Mouse (Mus musculus) 3T3-L1 (cell line): Measurements from ENCODE around the gene Cenpt.
A peak's percentile ranks its signal among the peaks of the same experiment; 100 is the strongest.
"Not testable (repeated sequence)": the region's sequence is repeated elsewhere in the genome, so short reads cannot be mapped to it uniquely, and the experiment has no call there.

Experiments used
- DNase-seq: peaks from one replicate; pipeline ENCODE4 v3.0.0-alpha.2; 2015; ENCODE audit warnings: low read depth, low spot score

Gene Cenpt

DNA sequence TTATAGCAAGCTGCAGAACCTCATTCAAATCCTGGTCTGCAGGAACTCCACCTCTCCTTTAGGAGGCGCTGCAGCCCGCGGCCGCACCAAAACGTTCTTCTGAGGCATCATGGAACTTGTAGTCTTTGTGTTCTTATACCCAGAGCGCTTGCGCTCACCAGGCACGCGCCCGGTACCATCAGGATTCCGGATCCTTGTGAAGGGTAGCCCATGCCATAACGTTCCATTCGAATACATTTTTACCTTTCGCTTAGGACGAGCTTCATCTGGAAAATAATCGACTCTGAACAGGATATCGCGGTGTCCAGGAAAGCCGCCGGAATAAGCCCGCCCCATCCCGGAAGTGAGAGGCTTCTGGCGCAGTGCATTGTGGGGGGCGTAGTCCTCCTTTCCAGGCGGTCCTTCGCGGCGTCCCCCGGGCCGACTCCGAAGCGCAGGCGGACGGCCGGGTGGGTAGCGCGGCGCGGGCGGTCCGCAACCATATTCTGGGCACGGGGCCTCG lies 1.7 kb upstream of the Cenpt start, which contains the start of gene Thap11:
Gene Thap11, plus strand, starts transcription at position 418 of the 502 bp plus-strand sequence.
- peak; percentile 97 for DNase-seq

DNA sequence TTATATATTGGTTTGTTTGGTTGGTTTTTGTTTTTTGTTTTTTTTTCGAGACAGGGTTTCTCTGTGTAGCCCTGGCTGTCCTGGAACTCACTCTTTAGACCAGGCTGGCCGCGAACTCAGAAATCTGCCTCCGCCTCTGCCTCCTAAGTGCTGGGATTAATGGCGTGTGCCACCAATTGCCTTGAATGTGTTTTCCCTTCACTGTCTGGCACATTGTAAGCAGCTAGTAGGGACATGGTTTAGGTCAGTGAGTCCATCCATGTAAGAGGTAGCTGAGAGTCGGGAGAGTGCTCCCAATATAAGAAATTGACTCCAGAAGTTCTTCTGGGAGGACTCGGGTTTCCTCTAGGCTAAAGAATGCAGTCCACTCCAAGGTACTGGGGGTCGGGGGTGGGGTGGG lies 1.2 kb upstream of the Cenpt start:
- no peak for DNase-seq

GRCm38 (mm10) chr8:105852146-105852729 lies 840 bp downstream of the Cenpt start:
- no peak for DNase-seq

GRCm38 (mm10) chr8:105851651-105852143 lies 1.4 kb downstream of the Cenpt start:
- peak; percentile 97 for DNase-seq

DNA sequence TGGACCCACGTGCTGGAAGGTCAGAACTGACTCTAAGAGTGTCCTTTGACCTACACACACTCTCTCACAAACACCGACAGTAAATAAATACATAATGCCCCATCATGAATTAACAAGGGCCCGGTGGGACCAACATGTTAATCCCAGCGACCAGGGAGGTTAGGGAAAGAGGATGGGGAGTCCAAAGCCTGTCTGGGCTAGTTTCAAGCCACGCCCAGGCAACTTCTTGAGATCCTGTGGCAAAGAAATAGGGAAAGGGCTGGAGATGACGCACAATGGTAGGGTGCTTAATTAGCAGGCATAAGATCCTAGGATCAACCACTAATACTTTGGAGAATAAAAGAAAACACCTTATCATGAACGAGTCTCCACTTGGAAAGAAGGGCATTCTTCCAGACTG lies 2.5 kb downstream of the Cenpt start:
- DNase-seq: no peak

GRCm38 (mm10) chr8:105850014-105850413 lies 3.1 kb downstream of the Cenpt start:
- DNase-seq: no peak

DNA sequence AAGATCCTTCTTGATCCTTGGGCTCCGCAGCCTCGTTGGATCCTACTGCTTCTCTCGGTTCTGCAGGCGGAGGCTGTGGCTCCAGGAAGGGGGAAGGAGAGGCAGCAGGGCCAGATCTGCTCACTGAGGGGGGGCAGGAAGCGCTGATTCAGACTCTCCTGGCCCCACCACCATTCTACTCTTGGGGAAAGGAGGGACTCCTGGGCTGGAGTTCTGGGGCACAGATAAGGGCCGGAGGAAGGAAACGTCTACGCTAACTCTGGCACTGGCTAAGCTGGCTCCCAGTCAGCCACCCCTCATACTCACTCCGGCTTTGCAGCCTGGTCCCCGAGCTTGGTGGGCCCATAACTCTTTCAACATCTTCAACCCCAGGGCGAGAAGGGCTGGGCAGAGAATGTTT lies 6.4 kb downstream of the Cenpt start:
- DNase-seq: no peak

GRCm38 (mm10) chr8:105839209-105839608 lies 13.9 kb downstream of the Cenpt start:
- no peak for DNase-seq

GRCm38 (mm10) chr8:105836991-105837390 lies 16.1 kb downstream of the Cenpt start:
- DNase-seq: no peak

DNA sequence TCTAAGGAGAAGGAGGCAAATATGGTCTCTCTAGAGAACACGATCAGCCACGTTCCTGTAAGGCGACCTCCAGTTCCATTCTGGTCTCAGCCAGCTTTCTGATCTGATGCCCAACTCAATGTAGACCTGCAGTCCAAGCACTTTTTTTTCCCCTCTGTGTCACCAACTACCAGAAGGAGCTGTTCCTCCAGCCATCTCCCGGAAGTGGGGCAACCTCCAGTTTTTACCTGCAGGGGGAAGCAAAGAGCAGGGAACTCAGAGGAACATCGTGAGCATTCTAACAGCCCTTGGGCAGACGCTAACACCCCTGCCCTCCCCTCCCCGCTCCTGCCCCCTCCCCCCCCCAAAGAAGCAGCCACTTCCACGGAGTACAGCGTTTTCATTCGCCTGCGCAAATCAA lies 17.8 kb downstream of the Cenpt start:
- DNase-seq: peak; percentile 89

- not testable (repeated sequence) for DNase-seq
Measured at GRCm38 (mm10) chr8:105833740-105834139, 19.3 kb downstream of the Cenpt start.

DNA sequence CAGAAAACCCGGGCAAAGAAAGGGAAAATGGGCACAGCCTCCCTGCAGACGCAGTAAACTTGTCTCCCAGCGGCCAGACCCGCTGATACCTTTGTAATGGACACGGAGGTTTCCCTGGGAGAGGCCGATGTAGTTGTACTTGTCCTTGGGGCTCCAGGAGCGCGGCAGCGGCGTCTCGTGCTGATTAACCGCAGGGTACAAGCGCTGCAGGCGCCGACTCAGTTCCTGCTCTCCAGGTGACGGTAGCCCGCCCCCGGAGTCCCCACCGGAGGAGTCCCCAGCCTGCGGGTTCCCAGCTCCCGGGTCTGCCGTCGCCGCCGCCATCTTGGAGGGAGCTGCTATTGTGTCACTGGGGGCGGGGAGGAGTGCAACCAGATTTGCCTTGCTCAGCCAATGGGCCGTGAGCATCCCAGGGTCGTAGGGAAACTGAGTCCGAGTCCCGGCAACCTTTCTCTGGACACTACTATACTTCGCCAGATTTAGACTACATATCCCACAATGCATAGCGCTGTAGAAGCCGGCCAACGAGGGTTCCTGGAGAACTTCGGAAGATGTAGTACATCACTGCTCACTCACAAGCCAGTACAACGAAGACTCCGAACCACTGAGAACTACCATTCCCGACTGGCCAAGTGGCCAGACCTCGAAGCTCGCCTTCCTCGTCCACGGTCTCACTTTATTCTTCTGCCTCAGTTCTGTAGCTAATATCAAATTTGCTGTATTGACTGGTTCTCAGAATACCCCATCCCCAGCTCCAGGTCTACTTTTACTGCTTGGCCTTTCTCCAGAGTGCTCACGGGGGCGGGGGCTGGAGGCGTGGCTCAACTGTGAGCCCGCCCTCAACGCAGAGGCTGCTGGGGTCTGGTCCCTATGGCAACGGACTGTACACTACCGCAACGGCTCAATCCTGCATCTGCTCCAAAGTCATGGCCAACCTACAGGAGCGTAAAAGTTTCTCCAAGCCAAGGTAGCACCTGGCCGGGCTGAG lies 25.9 kb downstream of the Cenpt start, which contains the start of the genes Ranbp10 and Tsnaxip1:
Gene Ranbp10, minus strand, starts transcription at position 490 of the 988 bp plus-strand sequence.
Gene Tsnaxip1, plus strand, starts transcription at position 871 of the 988 bp plus-strand sequence.
- DNase-seq: peak; percentile 100

- peak; percentile 41 for DNase-seq
Measured at GRCm38 (mm10) chr8:105826379-105826778, 26.7 kb downstream of the Cenpt start.

DNA sequence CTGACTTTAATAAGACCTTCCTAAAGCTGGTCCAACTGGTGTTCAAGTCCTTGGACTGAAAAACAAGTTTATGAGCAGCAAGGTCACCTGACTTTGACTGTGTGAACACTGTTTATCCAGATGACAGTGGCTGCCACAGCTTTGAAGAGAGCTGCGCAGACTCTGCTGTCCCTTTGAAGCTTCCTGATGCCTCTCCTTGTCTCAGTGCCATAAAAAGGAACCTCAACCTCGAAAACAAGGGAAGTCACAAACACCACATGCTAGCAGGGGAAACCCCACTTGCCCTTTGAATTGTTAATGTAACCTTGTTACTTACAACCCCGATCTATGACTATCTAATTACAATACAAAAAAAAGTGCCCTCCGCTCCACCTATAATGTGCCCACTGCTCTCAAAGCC lies 27.6 kb downstream of the Cenpt start:
- no peak for DNase-seq

GRCm38 (mm10) chr8:105820925-105821324 lies 32.2 kb downstream of the Cenpt start:
- DNase-seq: no peak

DNA sequence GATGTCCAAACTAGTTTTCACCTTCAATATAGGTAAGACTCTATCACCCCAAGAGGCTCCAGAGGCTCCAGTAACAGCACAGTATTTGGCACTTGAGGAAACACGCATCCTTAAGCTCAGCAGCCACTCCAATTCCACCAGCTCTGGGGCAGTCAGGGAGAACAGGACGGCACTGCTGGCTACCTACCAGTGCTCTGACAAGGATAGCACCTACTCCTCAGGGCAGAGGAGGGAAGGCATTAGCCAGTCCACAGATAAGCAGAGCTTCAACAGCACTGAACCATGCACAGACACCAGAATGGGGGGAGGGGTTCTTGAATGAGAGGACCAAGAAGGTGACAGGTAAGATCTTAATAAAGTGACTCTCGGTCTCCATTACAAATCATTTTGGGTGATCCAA lies 33.4 kb downstream of the Cenpt start:
- DNase-seq: no peak

DNA sequence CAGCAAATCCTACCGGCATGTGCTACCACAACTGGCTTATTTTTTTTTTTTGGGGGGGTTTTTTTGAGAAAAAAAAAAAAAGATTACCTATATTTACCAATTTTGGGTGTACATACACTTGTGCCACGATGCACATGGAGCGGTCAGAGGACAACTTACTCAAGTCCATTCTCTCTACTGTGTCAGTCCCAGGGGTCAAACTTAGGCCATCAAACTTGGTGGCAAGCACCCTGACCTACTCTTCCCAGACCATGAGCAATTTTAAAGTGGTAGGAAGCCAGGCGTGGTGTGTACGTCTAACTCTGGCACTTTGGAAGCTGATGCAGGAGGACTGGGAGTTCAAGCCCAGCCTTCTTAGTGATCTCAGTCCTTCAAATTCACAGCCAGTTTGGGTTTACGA lies 39.8 kb downstream of the Cenpt start:
- no peak for DNase-seq

DNA sequence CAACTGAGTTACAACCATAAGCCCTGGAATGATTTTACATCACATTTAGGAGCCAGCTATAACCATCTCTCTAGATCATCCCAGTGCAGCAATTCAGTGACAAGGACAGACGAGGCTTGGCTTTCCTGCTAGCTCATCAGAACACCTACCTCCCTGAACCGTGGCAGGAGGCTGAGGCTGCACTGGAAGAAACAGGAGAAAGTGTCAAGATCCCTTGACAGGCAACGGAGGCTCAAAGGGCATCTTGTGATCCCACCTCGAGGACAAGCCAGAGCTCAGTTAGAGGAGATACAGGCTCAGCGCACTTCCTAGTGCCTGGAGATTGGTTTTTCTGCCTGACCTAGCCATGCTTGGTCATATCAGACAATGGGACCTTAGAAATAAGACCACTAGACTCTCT lies 40.6 kb downstream of the Cenpt start:
- no peak for DNase-seq

GRCm38 (mm10) chr8:105811543-105811942 lies 41.5 kb downstream of the Cenpt start:
- DNase-seq: no peak

DNA sequence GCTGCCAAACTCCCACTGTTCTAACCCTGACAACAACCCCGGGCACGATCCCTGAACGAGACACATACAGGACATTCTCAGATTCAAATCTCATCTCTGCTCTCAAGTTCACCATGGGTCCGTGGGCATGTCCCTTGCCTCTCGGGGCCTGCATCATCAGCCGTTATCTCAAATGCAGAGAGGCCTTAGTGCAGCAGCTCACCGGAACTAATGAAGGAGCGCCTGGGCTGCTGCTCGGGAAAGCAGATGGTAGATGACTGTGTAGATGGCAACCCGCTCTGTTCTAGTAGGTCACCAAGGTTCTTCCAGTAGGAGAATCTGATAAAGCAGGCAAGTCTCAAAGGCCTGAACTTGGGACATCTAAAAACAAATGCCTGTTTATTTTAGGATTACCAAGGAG lies 42.0 kb downstream of the Cenpt start:
- DNase-seq: no peak

DNA sequence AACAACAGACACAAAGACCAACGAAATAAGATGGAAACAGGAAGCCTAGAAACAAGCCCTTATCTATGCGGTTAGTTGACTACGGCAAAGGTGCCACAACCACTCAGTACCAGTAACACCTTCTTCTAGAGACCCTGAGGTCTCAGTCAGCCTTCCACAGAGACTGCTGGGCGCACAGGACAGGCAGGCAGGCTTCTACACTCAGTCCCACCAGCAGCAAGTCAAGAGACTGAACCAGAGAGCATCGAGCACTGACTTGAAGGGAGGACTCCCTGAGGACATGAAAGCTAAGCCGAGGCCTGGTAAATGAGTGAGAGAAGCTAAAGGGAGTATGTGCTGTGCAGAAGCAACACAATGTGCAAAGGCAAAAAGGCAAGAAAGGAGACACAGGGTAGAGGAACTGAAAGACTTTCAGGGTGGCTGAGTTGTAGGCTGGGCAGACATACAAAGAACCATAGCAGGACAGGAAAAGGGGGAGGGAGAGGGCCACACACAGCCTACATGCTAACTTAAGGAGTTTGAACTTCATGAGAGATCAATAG lies 42.8 kb downstream of the Cenpt start:
- no peak for DNase-seq

GRCm38 (mm10) chr8:105808480-105808879 lies 44.6 kb downstream of the Cenpt start:
- peak; percentile 64 for DNase-seq
